Mouse (Mus musculus) bone marrow, adult 2 months (tissue): ENCODE measurements at regions not wholly inside any gene's neighbourhood (a gene's known extent, or its start where the extent isn't known, plus 50 kb on each side); places are given as distances from the start of the nearest gene placed in this dataset.

Experiments used
- CTCF ChIP-seq: fragments of 200-500 bp; IDR thresholded peaks from 2 replicates; pipeline ENCODE4 v1.5.1; 2011; ENCODE audit warnings: low read length, control low read depth; ENCODE audit not compliant: control insufficient read depth, insufficient read depth
- POLR2A ChIP-seq: fragments of 200-500 bp; IDR thresholded peaks from 2 replicates; pipeline ENCODE4 v1.6.1; 2011; ENCODE audit warnings: low read depth, mild to moderate bottlenecking, control low read depth, low read length, borderline replicate concordance; ENCODE audit not compliant: control insufficient read depth

GRCm38 (mm10) chr1:72005550-72005949, 206.6 kb downstream of the Mreg start:
- TF ChIP-seq CTCF, result no peak
- no peak for TF ChIP-seq POLR2A
